Mouse (Mus musculus): ENCODE measurements at regions not wholly inside any gene's neighbourhood (a gene's known extent, or its start where the extent isn't known, plus 50 kb on each side); places are given as distances from the start of the nearest gene placed in this dataset.

DNA sequence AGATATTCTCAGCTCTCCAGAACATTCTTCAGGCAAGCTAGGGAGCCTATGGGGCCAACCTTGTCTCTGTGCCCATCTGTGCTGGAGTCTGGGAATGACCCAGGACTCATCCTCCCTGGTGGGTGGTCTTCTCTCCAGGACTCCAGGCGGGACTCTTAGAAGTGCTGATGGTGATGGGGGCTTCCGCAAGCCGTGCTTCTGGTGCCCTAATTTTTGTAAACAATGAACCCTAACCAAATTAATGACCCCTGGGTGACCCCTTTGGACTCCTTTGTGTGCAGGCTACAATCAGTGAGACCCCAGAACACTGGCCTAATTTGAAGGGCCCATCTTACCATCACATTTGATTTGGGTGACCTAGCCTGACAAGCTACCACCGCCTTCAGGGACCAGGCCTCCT, 71.0 kb upstream of the Ccnd1 start:
- TF ChIP-seq POLR2A (IDR thresholded peaks at IDR 0.05; ENCODE audit: insufficient read length, low read depth) (no peak), TCF12 (IDR thresholded peaks at IDR 0.05; ENCODE audit: insufficient read depth, poor library complexity, severe bottlenecking) (no peak), E2F4 (IDR thresholded peaks at IDR 0.05; ENCODE audit: insufficient read depth) (no peak), POLR2AphosphoS2 (IDR thresholded peaks at IDR 0.05; ENCODE audit: insufficient read length, low read depth) (no peak), MYOG (IDR thresholded peaks at IDR 0.05; ENCODE audit: control insufficient read depth in 1 of 3, insufficient read depth in 1 of 3, insufficient read length in 2 of 3, low read depth in 2 of 3) (no peak), TCF3 (IDR thresholded peaks at IDR 0.05; ENCODE audit: insufficient read length, low read depth) (no peak), SRF (IDR thresholded peaks at IDR 0.05; ENCODE audit: control insufficient read depth, insufficient read length, low read depth) (no peak), MYOD1 (IDR thresholded peaks at IDR 0.05; ENCODE audit: control insufficient read depth in 1 of 3, insufficient read length in 2 of 3, low read depth in 2 of 3) (no peak), MAX (IDR thresholded peaks at IDR 0.05; ENCODE audit: low read depth) (no peak), USF1 (IDR thresholded peaks at IDR 0.05; ENCODE audit: low read depth) (no peak), REST (IDR thresholded peaks at IDR 0.05; ENCODE audit: insufficient read depth, insufficient read length) (no peak), CEBPB (IDR thresholded peaks at IDR 0.05; ENCODE audit: insufficient read depth, poor library complexity, severe bottlenecking) (no peak)

Data from myocyte (in vitro differentiated cells).